Mouse (Mus musculus): ENCODE data around the gene Ptcd3.
"Not testable (repeated sequence)": the region's sequence is repeated elsewhere in the genome, so short reads cannot be mapped to it uniquely, and the experiment has no call there.

Gene Ptcd3

DNA sequence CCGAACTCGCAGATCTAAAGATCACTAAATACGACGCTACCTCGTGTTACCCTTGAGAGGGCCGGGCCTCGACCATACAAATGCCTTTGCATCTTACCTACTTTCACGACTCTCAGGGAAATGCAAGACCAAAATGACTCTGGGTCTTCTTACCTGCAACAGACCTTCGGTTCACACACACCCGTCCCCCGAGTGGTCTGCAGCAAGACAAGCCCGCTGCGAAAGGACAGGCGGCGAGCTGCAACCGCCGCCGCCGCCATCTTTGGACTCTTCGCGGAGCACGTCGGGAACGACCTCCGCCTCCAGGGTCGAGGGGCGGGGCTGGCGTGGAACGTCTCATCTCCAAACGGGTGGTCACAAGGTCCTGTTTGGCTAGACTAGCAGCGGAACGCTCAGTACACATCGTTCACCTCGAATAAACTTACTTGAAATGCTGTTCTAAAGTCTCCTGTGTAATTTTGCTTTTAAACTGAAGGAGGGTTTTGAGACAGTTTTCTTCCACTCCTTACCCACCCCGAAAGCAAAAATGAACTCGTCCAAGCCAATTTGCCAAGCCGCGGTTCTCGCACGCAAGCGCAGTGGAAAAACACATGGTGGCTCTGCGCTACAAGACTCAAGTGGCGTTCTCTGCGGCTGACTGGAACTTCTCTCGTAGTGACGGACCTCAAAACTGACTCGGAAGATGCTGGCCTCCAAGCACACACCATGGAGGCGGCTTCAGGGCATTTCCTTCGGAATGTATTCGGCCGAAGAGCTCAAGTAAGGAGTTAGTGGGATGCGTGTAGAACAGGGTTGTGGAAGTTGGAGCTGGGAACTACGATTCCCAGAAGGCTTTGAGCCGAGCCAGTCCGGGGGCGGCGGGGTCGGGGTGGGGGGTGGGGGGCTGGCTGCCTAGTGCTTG is at the start of gene Ptcd3, which contains the start of gene Polr1a:
TSS of gene Ptcd3 (minus strand) at position 270 of the 901 bp plus-strand sequence.
TSS of gene Polr1a (plus strand) at position 573 of the 901 bp plus-strand sequence.
- DNase-seq (ENCODE audit: low read depth, low spot score): peak; percentile 94

DNA sequence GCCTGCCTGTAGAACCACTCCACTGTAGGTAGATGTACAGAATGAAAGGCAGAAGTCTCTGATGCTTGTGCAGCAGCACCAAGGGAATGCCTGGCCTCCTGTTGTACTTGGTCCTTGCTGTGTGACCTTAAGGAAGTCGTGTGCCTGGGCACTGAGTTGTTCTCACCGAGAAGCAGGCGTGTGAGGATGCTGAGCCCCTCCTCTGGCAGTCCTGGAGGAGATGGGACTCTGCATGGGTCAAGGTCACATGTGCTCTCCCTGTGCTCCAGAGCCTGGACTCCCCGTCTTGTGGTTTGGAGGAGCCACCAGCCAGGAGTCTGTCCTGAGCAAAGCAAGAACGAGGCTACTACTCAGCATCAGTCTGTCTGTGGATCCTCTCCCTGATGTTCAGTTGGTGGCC is 42.6 kb upstream of the Ptcd3 start:
- no peak for DNase-seq (ENCODE audit: low read depth, low spot score)

DNA sequence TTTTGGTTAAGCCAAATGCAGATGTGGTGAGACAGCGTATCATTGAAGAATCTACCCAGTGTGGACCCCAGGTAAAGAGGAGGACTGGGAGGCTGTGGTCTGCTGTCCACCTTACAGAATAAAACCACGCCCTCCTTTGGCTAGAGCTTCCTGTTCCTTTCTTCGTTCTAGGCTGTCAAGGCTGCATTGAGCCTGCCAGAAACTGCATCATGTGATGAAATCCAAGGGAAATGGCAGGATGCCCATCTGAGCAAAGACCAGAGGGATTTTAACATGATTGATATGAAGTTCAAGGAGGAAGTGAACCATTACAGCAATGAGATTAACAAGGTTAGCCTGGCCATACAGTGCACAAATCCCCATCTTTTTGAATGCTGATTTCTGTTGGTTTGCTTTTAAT is 42.0 kb upstream of the Ptcd3 start:
- DNase-seq (ENCODE audit: low read depth, low spot score): no peak

DNA sequence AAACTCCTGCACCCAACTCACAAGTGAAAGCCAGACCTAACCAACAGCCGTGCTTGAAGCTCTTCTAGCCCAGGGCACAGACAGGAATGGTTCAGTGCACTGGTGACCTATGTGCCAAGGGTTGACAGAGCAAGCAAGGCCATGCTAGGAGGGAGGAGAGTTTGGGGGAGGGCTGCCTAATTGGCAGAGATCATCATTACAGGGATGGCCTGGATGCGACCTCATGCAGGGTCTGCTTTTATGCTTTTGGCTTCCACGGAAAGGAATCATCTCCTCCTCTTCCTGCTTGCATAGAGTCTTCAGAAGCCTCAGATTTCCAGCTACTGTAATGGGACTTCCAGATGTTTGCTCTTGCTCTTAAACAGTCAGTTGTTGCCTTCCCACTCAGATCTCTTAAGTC is 41.2 kb upstream of the Ptcd3 start:
- no peak for DNase-seq (ENCODE audit: low read depth, low spot score)

DNA sequence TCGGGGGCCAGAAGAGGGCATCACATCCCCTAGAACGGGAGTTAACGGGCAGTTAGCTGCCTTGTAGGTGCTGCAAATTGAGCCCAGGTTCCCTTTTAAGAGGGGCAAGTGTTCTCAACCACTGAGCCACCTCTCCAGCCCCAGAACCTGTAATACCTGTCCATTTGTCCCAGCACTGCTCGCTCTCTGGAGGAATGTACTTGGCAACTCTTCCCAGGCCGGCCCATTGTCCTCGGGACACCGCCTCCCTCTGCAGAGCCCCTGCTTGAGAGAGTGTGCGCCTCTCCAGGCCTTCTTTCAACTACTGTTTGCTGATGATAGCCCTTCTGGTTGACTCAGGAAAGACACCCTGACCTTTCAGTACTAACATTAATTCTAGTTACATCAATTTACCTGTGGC is 37.6 kb upstream of the Ptcd3 start:
- no peak for DNase-seq (ENCODE audit: low read depth, low spot score)

DNA sequence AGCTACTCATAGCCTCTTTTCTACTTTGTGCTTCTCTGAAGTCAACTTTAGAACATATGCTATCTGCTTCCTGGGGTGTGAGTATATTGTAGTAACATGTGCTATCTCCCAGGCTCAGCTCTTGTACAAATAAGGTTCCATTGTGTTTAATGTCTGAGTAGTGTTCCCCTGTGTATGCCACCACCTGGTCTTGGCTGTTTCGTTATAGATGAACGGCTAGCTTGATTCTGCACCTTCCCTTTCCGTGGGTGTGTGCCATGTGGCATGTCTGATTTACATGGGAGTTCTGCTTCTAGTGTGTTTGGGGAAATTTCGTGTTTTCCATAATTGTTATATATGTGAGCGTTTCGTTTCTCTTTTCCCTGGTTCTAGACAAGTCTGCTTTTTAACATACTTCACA is 36.6 kb upstream of the Ptcd3 start:
- DNase-seq (ENCODE audit: low read depth, low spot score): no peak

DNA sequence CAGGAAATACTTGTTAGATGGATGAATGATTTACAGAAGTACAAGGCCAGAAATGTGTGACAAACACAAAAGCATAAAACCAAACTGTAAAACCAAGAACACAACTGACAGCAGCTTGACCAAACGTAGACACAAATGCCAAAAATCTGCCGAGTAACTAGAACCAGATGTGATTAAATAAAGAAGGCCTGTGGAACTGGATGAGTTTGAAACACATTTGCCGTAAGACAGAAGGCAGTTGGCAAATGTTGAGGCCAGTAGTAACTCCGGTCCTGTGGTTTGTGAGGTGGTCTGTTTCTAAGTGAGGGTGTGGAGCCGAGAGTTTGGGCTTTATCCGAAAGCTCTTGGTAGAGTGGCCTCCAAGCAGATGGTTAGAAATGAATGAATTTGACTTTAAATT is 32.4 kb upstream of the Ptcd3 start:
- DNase-seq (ENCODE audit: low read depth, low spot score): peak; percentile 48

DNA sequence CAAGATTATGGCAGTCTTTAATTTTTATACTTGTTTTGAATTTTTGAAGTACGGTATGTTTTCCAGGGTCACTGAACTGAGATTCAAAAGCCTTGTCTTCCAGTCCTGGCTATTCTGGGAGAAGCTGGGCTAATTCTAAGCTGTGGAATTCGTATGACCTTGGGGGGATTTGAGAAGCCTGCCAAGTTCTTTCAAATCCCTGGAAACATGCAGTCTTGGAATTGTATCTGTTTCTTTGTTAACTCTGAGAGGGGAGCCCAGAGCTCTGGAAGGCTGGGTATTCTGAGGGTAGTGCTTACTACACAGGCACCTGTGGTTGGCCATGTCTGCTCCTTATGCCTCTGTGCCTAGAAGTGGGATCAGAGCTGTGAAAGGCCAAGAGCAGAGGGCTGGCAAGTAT is 27.2 kb upstream of the Ptcd3 start:
- DNase-seq (ENCODE audit: low read depth, low spot score): no peak

DNA sequence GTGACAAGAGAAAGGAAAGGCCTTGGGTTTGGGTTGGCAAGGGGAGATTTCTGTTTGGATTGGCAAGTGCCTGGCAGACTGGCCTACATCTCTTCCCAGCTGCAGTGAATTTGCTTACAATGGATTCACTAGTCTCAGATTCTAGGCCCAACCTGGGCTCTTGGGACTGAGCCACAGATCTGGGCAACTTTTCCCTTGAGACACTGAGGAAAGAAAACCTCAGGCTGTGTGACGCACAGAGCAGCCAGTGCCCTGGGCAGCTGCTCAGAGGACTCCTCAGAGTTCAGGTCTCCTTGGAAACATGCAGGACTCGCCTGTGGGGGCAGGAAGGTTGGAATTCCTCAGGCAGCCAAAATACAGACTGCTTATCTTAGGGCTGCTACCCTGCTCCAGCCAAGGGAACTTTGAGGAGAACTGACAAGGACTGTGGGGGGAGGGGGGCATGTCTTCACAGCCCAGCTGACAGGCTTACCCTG is 25.6 kb upstream of the Ptcd3 start:
- no peak for DNase-seq (ENCODE audit: low read depth, low spot score)

DNA sequence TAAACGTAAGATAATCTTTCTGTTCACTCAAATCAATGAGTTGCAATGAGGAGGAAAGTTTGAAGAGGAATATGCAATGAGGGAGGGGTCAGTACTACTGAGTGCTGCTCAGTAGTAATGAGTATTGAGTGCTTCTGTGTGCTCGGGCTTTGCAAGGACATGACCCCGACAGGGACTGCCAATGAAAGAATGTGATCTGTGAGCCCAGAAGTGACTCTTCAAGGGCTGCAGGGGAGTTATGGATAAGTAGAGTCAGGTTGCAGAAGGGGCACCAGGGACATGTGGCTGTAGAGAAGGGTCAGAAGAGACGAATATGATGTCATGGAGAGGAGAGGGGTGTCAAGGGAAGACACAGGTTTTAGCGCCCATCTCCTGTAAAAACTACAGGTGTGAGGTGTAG is 23.8 kb upstream of the Ptcd3 start:
- DNase-seq (ENCODE audit: low read depth, low spot score): no peak

DNA sequence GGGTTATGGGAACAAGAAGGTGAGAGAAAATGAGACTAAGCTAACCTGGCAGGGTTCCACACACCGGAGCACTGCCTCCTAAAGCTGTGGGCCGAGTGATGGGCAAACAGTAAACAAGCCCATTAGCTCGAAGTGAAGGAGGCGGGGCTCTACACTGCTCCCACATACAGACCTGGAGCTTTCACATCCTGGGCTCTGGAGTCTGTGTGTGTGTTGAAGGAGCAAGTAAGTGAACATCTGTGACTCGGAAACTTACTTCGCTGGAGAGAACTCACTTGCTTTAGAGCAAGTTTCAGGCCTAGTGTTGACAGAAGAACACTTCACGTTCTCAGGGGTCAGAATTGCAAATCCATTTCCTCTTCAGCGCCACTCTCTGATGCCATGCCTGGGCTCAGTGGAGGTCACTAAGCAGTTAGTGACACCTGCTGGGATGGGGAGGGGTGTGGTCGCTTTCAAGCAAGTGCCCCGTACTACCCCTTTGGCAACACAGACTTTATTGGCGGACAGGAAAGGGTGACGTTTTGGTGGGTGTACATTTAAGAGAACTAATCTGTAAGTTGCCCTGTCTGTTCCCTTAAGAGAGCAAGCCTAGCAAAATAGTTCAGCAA is 22.4 kb upstream of the Ptcd3 start:
- no peak for DNase-seq (ENCODE audit: low read depth, low spot score)

DNA sequence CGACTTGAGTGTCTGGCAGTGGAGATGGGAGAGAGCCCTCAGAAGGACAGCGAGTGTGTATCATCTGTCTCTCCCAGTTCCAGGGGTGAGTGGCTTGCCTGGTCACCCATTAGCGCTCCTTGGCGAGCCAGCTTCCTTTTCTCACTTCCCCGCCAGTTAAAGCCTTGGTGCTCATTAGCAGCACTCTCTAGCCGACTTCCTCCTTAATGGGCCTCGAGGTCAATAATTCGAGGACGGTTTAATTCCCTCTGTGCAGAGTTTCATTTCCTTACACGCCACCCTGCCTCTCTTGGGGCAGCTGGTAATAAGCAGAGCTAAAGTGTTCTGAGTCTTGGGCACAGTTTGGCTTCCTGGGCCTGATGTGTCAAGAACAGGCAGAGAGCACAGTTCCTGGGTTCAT is 21.5 kb upstream of the Ptcd3 start:
- DNase-seq (ENCODE audit: low read depth, low spot score): no peak

DNA sequence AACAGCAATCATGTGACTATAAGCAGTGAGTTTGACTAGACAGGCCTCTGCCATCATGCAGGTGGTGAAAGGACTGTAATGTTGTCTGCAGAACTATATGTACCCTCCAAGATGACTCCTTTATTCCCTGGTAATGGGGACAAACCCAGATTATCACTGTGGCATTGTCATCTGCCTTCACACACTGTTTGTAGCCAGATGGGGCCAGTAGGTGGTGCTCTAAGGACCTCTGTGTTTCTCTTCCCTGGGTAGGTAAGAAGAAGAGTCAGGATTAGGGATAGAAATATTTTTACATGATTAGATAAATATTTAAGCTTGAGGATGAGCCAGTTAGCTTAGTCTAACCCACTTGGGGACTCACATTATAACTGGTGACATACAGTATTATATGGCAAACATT is 19.4 kb upstream of the Ptcd3 start:
- DNase-seq (ENCODE audit: low read depth, low spot score): no peak

DNA sequence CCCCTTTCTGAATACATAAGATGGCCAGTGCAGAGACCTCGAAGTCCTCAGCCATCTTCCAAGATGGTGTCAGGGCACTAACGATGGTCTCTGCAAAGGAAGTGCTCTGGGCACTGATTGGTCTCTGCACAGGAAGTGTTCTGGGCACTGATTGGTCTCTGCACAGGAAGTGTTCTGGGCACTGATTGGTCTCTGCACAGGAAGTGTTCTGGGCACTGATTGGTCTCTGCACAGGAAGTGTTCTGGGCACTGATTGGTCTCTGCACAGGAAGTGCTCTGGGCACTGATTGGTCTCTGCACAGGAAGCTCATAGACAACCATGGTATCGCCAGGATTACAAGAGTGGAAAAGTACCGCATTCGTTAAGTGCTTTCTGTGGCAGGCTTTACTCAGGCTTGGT is 16.7 kb upstream of the Ptcd3 start:
- DNase-seq (ENCODE audit: low read depth, low spot score): not testable (repeated sequence)

DNA sequence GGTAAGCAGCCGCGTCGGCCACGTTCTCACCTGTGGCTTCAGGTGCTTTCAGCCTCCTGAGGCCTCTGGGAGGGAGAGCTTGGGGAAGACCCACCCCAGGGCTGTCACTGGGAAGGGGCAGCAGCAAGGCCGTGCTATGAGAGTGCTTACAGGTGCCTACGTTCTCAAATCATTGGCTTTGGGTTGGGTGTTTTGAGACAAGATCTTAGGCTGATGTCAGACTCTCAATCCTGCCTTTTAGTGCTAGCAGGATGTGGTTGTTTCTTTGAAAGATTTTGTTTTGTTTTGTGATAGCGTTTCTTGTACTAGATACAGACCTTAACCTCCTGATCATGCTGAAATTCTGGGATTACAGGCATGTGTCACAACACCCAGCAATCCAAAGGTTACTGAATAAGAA is 12.2 kb upstream of the Ptcd3 start:
- no peak for DNase-seq (ENCODE audit: low read depth, low spot score)

DNA sequence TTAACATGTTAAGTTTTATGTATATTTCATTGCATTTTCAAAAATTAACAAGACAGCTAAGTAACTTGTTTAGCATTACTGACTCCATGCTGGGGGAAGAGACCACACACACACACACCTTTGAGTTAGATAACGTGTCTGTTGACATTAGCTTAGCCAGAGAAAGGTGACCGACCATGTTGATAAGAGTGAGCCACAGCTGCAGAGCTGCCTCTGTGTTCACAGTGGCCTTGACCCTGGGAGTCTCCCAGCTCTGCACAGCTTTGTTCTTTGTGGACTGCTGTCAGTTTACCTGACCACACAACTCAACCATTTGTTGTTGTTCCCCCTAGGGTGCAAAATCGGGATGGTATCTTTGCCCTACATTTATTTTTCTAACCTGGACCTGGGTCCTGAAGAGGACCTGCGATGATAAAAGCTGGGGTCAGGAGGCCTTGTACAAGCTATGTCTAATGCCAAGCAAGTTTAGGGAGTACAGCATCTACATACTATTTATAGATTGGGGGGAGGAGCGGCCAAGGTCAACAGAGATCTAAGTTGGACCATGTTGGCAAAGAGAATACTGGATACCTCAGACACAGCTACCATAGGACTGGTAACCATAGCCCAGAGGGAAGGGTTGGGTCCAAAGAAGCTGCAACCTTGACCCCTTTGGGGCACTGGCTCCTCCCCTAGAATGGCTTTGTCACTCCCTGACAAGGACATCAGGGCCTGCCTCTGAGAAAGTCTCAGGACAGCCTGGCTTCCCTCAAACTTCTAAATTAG is 3.3 kb upstream of the Ptcd3 start:
- DNase-seq (ENCODE audit: low read depth, low spot score): no peak

DNA sequence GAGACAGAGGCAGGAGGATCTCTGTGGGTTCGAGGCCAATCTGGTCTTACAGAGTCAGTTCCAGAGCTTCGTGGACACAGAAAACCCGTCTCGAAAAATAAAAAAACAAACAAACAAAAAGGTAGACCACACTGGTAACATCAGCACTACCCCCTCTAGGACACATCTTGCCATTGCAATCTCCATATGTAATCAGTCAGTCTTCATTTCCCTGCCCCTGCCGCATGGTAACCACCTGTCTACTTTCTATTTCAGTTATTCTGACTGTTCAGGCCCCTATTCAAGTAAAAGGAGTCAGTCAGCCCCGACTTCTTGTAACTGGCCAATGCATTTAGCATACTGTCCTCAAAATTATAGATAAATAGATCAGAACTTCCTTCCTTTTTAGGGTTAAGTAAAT is 1.3 kb upstream of the Ptcd3 start:
- no peak for DNase-seq (ENCODE audit: low read depth, low spot score)

DNA sequence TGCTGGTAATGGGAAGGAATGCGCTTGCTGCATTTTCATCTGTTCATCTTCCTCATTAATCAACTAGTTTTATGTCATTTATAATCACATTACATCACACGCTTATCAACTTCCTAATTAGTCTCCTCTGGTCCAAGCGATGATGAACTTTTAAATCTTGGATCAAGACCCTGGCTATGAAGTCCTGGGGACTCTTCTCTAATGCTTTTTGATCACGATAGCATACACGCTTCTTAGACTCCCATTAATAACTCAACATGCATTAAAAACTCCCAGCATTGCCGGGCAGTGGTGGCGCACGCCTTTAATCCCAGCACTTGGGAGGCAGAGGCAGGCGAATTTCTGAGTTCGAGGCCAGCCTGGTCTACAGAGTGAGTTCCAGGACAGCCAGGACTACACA is 834 bp upstream of the Ptcd3 start:
- DNase-seq (ENCODE audit: low read depth, low spot score): no peak

DNA sequence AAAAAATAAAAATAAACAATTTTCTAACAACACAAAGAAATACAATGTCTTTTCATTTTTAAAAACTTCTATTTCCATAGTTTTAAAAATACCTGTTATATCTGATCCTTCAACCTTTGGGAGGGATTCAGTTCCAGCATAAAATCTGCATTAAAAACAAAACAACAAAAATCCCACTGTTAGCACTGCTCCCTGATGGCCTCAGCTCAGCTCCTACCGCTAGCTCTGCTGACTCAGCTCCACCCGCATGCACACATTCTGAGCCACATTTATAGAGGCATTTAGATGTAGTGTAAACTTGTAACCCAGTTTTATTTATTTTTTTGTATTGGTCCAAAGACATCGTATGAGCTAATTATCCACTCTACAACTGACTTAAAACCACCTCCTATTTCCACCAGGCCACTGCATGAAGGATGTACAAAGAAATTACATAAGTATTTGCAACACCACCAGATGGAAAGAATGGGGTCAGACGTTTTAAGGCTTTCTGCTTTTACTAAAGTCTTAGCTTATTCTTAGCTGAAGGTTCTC is 781 bp downstream of the Ptcd3 start:
- no peak for DNase-seq (ENCODE audit: low read depth, low spot score)

DNA sequence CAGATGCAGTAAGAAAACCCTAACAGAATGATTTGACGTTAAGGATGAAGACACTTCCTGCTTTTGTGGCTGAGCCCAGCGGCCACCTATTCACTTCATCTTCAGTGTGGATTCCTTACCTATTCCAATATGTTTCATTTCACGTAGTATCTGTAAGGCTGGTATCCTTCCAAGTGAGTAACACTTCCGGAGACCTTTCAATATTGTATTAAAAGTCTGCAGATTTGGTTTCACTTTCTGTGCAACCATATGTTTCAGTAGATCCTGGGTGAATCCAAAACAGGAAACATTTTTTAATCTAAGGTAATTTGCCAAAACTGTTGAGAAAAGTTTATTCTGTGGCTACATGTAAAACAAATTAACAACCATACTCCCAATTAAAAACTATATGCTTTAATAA is 15.3 kb downstream of the Ptcd3 start:
- DNase-seq (ENCODE audit: low read depth, low spot score): no peak

DNA sequence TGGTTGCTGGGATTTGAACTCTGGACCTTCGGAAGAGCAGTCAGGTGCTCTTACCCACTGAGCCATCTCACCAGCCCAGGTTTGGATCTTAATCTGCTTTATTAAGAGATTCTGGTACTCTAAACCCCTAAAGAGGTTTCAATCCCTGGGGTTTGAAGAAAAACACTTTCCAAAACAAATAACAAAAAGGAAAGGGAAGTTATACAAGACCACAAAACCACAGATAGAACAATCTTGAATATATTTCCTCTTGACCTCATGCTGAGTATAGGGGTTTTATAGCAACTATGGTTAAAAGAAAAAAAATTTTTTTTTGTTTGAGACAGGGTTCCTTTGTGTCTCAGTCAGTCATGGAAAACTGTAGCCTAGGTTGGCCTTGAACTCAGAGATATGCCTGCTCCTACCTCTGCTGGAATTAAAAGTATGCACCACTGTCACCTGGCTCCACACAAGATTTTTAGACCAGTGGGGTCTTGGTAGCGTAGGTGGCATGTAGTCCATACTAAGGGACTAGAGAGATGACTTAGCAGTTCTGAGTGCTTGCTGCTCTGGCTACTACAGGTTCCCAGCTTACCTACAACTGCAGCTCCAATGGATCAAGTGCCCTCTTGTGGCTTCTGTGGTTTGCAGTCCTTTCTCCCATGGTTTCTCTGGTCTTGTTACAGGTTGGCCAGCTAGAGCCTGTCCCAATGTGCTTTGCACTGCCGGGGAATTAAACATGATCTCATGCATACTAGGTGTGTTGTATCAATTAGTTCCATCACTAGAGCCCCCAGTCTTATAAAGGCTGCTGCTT is 30.4 kb downstream of the Ptcd3 start:
- DNase-seq (ENCODE audit: low read depth, low spot score): no peak

Data from forelimb bud, embryonic 11.5 days (tissue).